Mouse (Mus musculus) gastrocnemius, adult 2 months (tissue): ENCODE data around the gene Smarca4. TPM values are rescaled to one million over a fixed set of nuclear protein-coding genes. Genes with fewer than 3 reads are reported as not detected.

ENCODE experiments used
- DNase-seq: peaks from one replicate; pipeline ENCODE4 v3.0.0; 2022
- H3K27ac ChIP-seq: fragments of 200-600 bp; 2 replicates; pipeline ENCODE4 v1.8.1; 2022; ENCODE audit warnings: mild to moderate bottlenecking
- H3K4me3 ChIP-seq: fragments of 200-600 bp; 2 replicates; pipeline ENCODE4 v1.8.1; 2022; ENCODE audit warnings: mild to moderate bottlenecking, moderate library complexity
- CTCF ChIP-seq: fragments of 200-600 bp; IDR thresholded peaks from 2 replicates; pipeline ENCODE4 v1.8.1; 2022; ENCODE audit warnings: antibody characterized with exemption, mild to moderate bottlenecking, moderate library complexity
- intact Hi-C: fragments of 180-260 bp; cut with DNase I; formaldehyde crosslinking; loops from one replicate; pipeline ENCODE4 v1.15.1; 2025
- total RNA-seq, 2 experiments: library from RNA; stranded (reverse); gene quantifications; 2 replicates each; pipeline ENCODE4 v1.2.3; 2021

Smarca4 gene
- total RNA-seq, 2 experiments from 2014 or later: 39.0 to 40.7 TPM

- DNase-seq: no peak
- intact Hi-C loops: no loop called here
- H3K4me3 ChIP-seq: no peak overlapping the region
- H3K27ac ChIP-seq: no peak overlapping the region
- TF ChIP-seq CTCF: no peak
These were observed 10.1 kb upstream of the Smarca4 start for GRCm38 (mm10) chr9:21605865-21606264.

GRCm38 (mm10) chr9:21606648-21607047 is 9.3 kb upstream of the Smarca4 start:
- TF ChIP-seq CTCF: no peak
- intact Hi-C loops: no loop called here
- no peak for DNase-seq
- H3K4me3 ChIP-seq: no peak overlapping the region
- no peak overlapping the region for H3K27ac ChIP-seq

- intact Hi-C loops: no loop called here
- TF ChIP-seq CTCF: no peak
- no peak for DNase-seq
- Histone ChIP-seq H3K4me3 (no peak overlapping the region), H3K27ac (no peak overlapping the region)
These were observed 6.1 kb upstream of the Smarca4 start for GRCm38 (mm10) chr9:21609861-21610260.

GRCm38 (mm10) chr9:21614864-21615616 is 929 bp upstream of the Smarca4 start:
- Histone ChIP-seq H3K27ac (peak overlapping the region; percentile 93), H3K4me3 (peak overlapping the region; percentile 98)
- DNase-seq: no peak
- intact Hi-C loops: no loop called here
- no peak for TF ChIP-seq CTCF

- Histone ChIP-seq H3K4me3 (peak overlapping the region; percentile 98), H3K27ac (peak overlapping the region; percentile 99)
- TF ChIP-seq CTCF: no peak
- peak; percentile 95 for DNase-seq
- intact Hi-C loops: no loop called here
These were observed 338 bp downstream of the Smarca4 start for GRCm38 (mm10) chr9:21616232-21616781.

GRCm38 (mm10) chr9:21617066-21617465 is 1.1 kb downstream of the Smarca4 start:
- no peak for TF ChIP-seq CTCF
- peak overlapping the region; percentile 98 for H3K4me3 ChIP-seq
- intact Hi-C loops: no loop called here
- peak overlapping the region; percentile 99 for H3K27ac ChIP-seq
- DNase-seq: no peak

- Histone ChIP-seq H3K4me3 (no peak overlapping the region), H3K27ac (no peak overlapping the region)
- intact Hi-C loops: no loop called here
- no peak for DNase-seq
- no peak for TF ChIP-seq CTCF
These were observed 4.3 kb downstream of the Smarca4 start for GRCm38 (mm10) chr9:21620229-21620628.

GRCm38 (mm10) chr9:21622676-21623075 is 6.7 kb downstream of the Smarca4 start:
- TF ChIP-seq CTCF: no peak
- intact Hi-C loops: no loop called here
- Histone ChIP-seq H3K27ac (no peak overlapping the region), H3K4me3 (no peak overlapping the region)
- no peak for DNase-seq

- no peak for TF ChIP-seq CTCF
- intact Hi-C loops: no loop called here
- H3K4me3 ChIP-seq: no peak overlapping the region
- peak overlapping the region; percentile 35 for H3K27ac ChIP-seq
- DNase-seq: no peak
These were observed 9.7 kb downstream of the Smarca4 start for GRCm38 (mm10) chr9:21625342-21626339.

- H3K4me3 ChIP-seq: no peak overlapping the region
- no peak for DNase-seq
- intact Hi-C loops: no loop called here
- no peak overlapping the region for H3K27ac ChIP-seq
- peak; percentile 47 for TF ChIP-seq CTCF
These were observed 10.6 kb downstream of the Smarca4 start for GRCm38 (mm10) chr9:21626571-21626970.

GRCm38 (mm10) chr9:21627145-21627795 is 11.3 kb downstream of the Smarca4 start:
- no peak for DNase-seq
- no peak overlapping the region for H3K27ac ChIP-seq
- intact Hi-C loops: no loop called here
- no peak for TF ChIP-seq CTCF
- no peak overlapping the region for H3K4me3 ChIP-seq

GRCm38 (mm10) chr9:21630673-21631072 is 14.7 kb downstream of the Smarca4 start:
- intact Hi-C loops: no loop called here
- peak; percentile 65 for DNase-seq
- peak; percentile 80 for TF ChIP-seq CTCF
- Histone ChIP-seq H3K27ac (no peak overlapping the region), H3K4me3 (no peak overlapping the region)
